Mouse (Mus musculus) gastrocnemius, postnatal 36 days (tissue): ENCODE data around the gene Ppfia3. TPM values are rescaled to one million over a fixed set of nuclear protein-coding genes. Genes with fewer than 3 reads are reported as not detected.
"Not testable (repeated sequence)": the region's sequence is repeated elsewhere in the genome, so short reads cannot be mapped to it uniquely, and the experiment has no call there.

ENCODE experiments used
- DNase-seq, 2 experiments: peaks; one replicate each; pipeline ENCODE4 v3.0.0; 2022
- intact Hi-C: fragments of 180-260 bp; cut with DNase I; formaldehyde crosslinking; loops from one replicate; pipeline ENCODE4 v1.15.1; 2025
- total RNA-seq, 2 experiments: library from RNA; stranded (reverse); gene quantifications; 2 replicates each; pipeline ENCODE4 v1.2.3; 2021

Ppfia3 gene
- total RNA-seq, 2 experiments from 2014 or later, result 0.07 to 0.08 TPM

- intact Hi-C loops, result loop anchor here (5.0 kb wide), 1 partner anchor 93 kb away; no protein-coding TSS in a partner anchor
- DNase-seq, result peak; percentile 100
Measured at GRCm38 (mm10) chr7:45395578-45396336, 28.9 kb upstream of the Ppfia3 start, which contains the start of gene Snrnp70. TSS of gene Snrnp70 (minus strand) at chr7:45395742.

GRCm38 (mm10) chr7:45395129-45395541 is 28.3 kb upstream of the Ppfia3 start:
- DNase-seq, result peak in 1 of 2 experiments; percentile 32
- intact Hi-C loops, result loop anchor here (5.0 kb wide), 1 partner anchor 93 kb away; no protein-coding TSS in a partner anchor

GRCm38 (mm10) chr7:45386077-45386476 is 19.3 kb upstream of the Ppfia3 start:
- no peak for DNase-seq
- intact Hi-C loops, result loop anchor here (5.0 kb wide), 1 partner anchor 79 kb away; no protein-coding TSS in a partner anchor

- no peak for DNase-seq
- intact Hi-C loops, result no loop called here
Measured at GRCm38 (mm10) chr7:45376057-45376456, 9.2 kb upstream of the Ppfia3 start.

- intact Hi-C loops, result no loop called here
- DNase-seq, result no peak
Measured at GRCm38 (mm10) chr7:45374620-45375019, 7.8 kb upstream of the Ppfia3 start.

GRCm38 (mm10) chr7:45372371-45372770 is 5.6 kb upstream of the Ppfia3 start:
- intact Hi-C loops, result no loop called here
- no peak for DNase-seq

- intact Hi-C loops, result no loop called here
- DNase-seq, result peak; percentile 75 to 78
Measured at GRCm38 (mm10) chr7:45370475-45371311, 3.9 kb upstream of the Ppfia3 start, which contains the start of gene Lin7b. TSS of gene Lin7b (minus strand) at chr7:45370583.

- DNase-seq, result no peak
- intact Hi-C loops, result no loop called here
Measured at GRCm38 (mm10) chr7:45369836-45370474, 3.1 kb upstream of the Ppfia3 start.

GRCm38 (mm10) chr7:45369022-45369745 is 2.4 kb upstream of the Ppfia3 start:
- DNase-seq, result no peak
- intact Hi-C loops, result no loop called here

GRCm38 (mm10) chr7:45368178-45368577 is 1.4 kb upstream of the Ppfia3 start:
- intact Hi-C loops, result no loop called here
- no peak for DNase-seq

- intact Hi-C loops, result no loop called here
- DNase-seq, result peak; percentile 96 to 97
Measured at GRCm38 (mm10) chr7:45367020-45367880, 431 bp upstream of the Ppfia3 start.

GRCm38 (mm10) chr7:45365742-45366651 is 822 bp downstream of the Ppfia3 start:
- intact Hi-C loops, result no loop called here
- DNase-seq, result peak; percentile 44

GRCm38 (mm10) chr7:45363983-45364382 is 2.8 kb downstream of the Ppfia3 start:
- no peak for DNase-seq
- intact Hi-C loops, result no loop called here

GRCm38 (mm10) chr7:45362801-45363200 is 4.0 kb downstream of the Ppfia3 start:
- DNase-seq, result no peak
- intact Hi-C loops, result no loop called here

- DNase-seq, result peak in 1 of 2 experiments; percentile 42
- intact Hi-C loops, result no loop called here
Measured at GRCm38 (mm10) chr7:45361243-45361804, 5.5 kb downstream of the Ppfia3 start.

- intact Hi-C loops, result no loop called here
- DNase-seq, result no peak
Measured at GRCm38 (mm10) chr7:45360404-45361125, 6.3 kb downstream of the Ppfia3 start.

- intact Hi-C loops, result not testable (repeated sequence)
Measured at GRCm38 (mm10) chr7:45359081-45359480, 7.7 kb downstream of the Ppfia3 start.

More at GRCm38 (mm10) chr7:45359081-45359480, 7.7 kb downstream of the Ppfia3 start:
- DNase-seq, result not testable (repeated sequence)
